Mouse (Mus musculus) lung, postnatal 0 days (tissue): ENCODE results near the gene Crlf3.

Experiments used
- CTCF ChIP-seq: IDR thresholded peaks from 2 replicates; pipeline ENCODE4 v1.5.1; 2016; ENCODE audit warnings: antibody characterized with exemption, mild to moderate bottlenecking
- EP300 ChIP-seq: IDR thresholded peaks from 2 replicates; pipeline ENCODE4 v1.6.1; 2016; ENCODE audit warnings: antibody characterized with exemption, mild to moderate bottlenecking, control low read depth

GRCm38 (mm10) chr11:80042615-80043418 lies 38.0 kb downstream of the Crlf3 start:
- no peak for TF ChIP-seq EP300
- peak; percentile 84 for TF ChIP-seq CTCF
